Mouse (Mus musculus) heart, embryonic 16.5 days (tissue): ENCODE data around the gene Apbb2. TPM values are rescaled to one million over a fixed set of nuclear protein-coding genes. Genes with fewer than 3 reads are reported as not detected.
A peak's percentile ranks its signal among the peaks of the same experiment; 100 is the strongest.

Source experiments
- ATAC-seq: fragments of 200-750 bp; cut with Nextera tagmentation; replicated peaks from 2 replicates; pipeline ENCODE4 v1.8.0; 2017; ENCODE audit warnings: moderate number of reproducible peaks; ENCODE audit not compliant: insufficient read depth, low FRiP score; ENCODE audit errors: extremely low read depth
- H3K27ac ChIP-seq: fragments of 300-500 bp; sonication (generic); 2 replicates; pipeline ENCODE4 v1.5.1; 2014; ENCODE audit warnings: mild to moderate bottlenecking, low read length, control low read depth, moderate library complexity
- H3K27me3 ChIP-seq: fragments of 300-500 bp; sonication (generic); 2 replicates; pipeline ENCODE4 v1.6.1; 2014; ENCODE audit warnings: low read length, mixed read lengths; ENCODE audit not compliant: control insufficient read depth, insufficient read depth
- H3K36me3 ChIP-seq: fragments of 300-500 bp; sonication (generic); 2 replicates; pipeline ENCODE4 v1.6.1; 2014; ENCODE audit not compliant: control insufficient read depth, insufficient read depth
- H3K4me1 ChIP-seq: fragments of 300-500 bp; sonication (generic); 2 replicates; pipeline ENCODE4 v1.6.1; 2014; ENCODE audit warnings: low read length, mixed read lengths; ENCODE audit not compliant: control insufficient read depth, insufficient read depth
- H3K4me2 ChIP-seq: fragments of 300-500 bp; sonication (generic); 2 replicates; pipeline ENCODE4 v1.6.1; 2014; ENCODE audit warnings: low read depth, mild to moderate bottlenecking, control low read depth, low read length
- H3K4me3 ChIP-seq: fragments of 300-500 bp; sonication (generic); 2 replicates; pipeline ENCODE4 v1.5.1; 2014; ENCODE audit warnings: mild to moderate bottlenecking, control low read depth, low read length
- H3K9ac ChIP-seq: fragments of 300-500 bp; sonication (generic); 2 replicates; pipeline ENCODE4 v1.6.1; 2014; ENCODE audit warnings: low read length, control low read depth
- H3K9me3 ChIP-seq: fragments of 300-500 bp; sonication (generic); replicated peaks from 2 replicates; pipeline ENCODE4 v1.6.1; 2016; ENCODE audit warnings: low read length; ENCODE audit not compliant: control insufficient read depth
- WGBS: fragments of 180-500 bp; shearing (Covaris S2); extraction: QIAGEN DNeasy Blood & Tissue Kit; methylation state at CpG from one replicate; pipeline ENCODE4 v1.1.7; 2014; 5-methylcytosine and 5-hydroxymethylcytosine counted together
- polyA plus RNA-seq: library from polyadenylated mRNA; unstranded; fragments of >200 nt; fragmentation: Nextera tagmentation; extraction: Ambion mirVana; gene quantifications from 2 replicates; pipeline ENCODE4 v1.2.1, GENCODE M21; 2015

The Apbb2 gene
- polyA plus RNA-seq, 1 experiment from 2014 or later: 34.0 TPM

GRCm38 (mm10) chr5:66348421-66348820 lies 270.2 kb downstream of the Apbb2 start:
- Histone ChIP-seq H3K4me2 (no peak overlapping the region), H3K9ac (no peak overlapping the region), H3K4me1 (peaks cover 3% of the 10 kb centered on the region; the same call in 1 of the 2 replicates), H3K9me3 (peaks cover 3% of the 10 kb centered on the region; the same call in 1 of the 2 replicates), H3K4me3 (no peak overlapping the region), H3K27me3 (no peaks in the 10 kb centered on the region), H3K36me3 (no peaks in the 10 kb centered on the region), H3K27ac (no peak overlapping the region)
- 81% methylated on average over 6 of the region's 6 CpGs for WGBS
- ATAC-seq: no peak

GRCm38 (mm10) chr5:66346756-66347155 lies 271.8 kb downstream of the Apbb2 start:
- no peaks in the 10 kb centered on the region for H3K27me3 ChIP-seq
- H3K36me3 ChIP-seq: no peaks in the 10 kb centered on the region
- WGBS: 85% methylated on average over 6 of the region's 6 CpGs
- H3K4me3 ChIP-seq: no peak overlapping the region
- H3K9ac ChIP-seq: no peak overlapping the region
- no peak overlapping the region for H3K27ac ChIP-seq
- no peak overlapping the region for H3K4me2 ChIP-seq
- H3K9me3 ChIP-seq: no peaks in the 10 kb centered on the region
- peaks cover 3% of the 10 kb centered on the region; the same call in 1 of the 2 replicates for H3K4me1 ChIP-seq
- ATAC-seq: no peak

- H3K9me3 ChIP-seq: no peaks in the 10 kb centered on the region
- H3K27ac ChIP-seq: no peak overlapping the region
- H3K4me3 ChIP-seq: no peak overlapping the region
- WGBS: 52% methylated on average over 3 of the region's 3 CpGs
- H3K4me1 ChIP-seq: peaks cover 3% of the 10 kb centered on the region; the same call in 1 of the 2 replicates
- no peak for ATAC-seq
- no peak overlapping the region for H3K4me2 ChIP-seq
- H3K9ac ChIP-seq: no peak overlapping the region
- H3K36me3 ChIP-seq: no peaks in the 10 kb centered on the region
- no peaks in the 10 kb centered on the region for H3K27me3 ChIP-seq
These were observed 273.4 kb downstream of the Apbb2 start for GRCm38 (mm10) chr5:66345140-66345539.

- WGBS: 67% methylated on average over 2 of the region's 2 CpGs
These were observed 274.4 kb downstream of the Apbb2 start for GRCm38 (mm10) chr5:66344182-66344581.

GRCm38 (mm10) chr5:66342285-66342684 lies 276.3 kb downstream of the Apbb2 start:
- Histone ChIP-seq H3K4me3 (no peak overlapping the region), H3K9ac (no peak overlapping the region), H3K4me1 (peaks cover 12% of the 10 kb centered on the region), H3K36me3 (no peaks in the 10 kb centered on the region), H3K4me2 (no peak overlapping the region), H3K9me3 (no peaks in the 10 kb centered on the region), H3K27me3 (no peaks in the 10 kb centered on the region), H3K27ac (no peak overlapping the region)
- ATAC-seq: no peak
- 75% methylated on average over 9 of the region's 9 CpGs for WGBS

More at GRCm38 (mm10) chr5:66344182-66344581, 274.4 kb downstream of the Apbb2 start:
- Histone ChIP-seq H3K4me2 (no peak overlapping the region), H3K36me3 (no peaks in the 10 kb centered on the region), H3K4me3 (no peak overlapping the region), H3K27me3 (no peaks in the 10 kb centered on the region), H3K9ac (no peak overlapping the region), H3K27ac (no peak overlapping the region), H3K4me1 (peaks cover 3% of the 10 kb centered on the region; the same call in 1 of the 2 replicates), H3K9me3 (no peaks in the 10 kb centered on the region)
- ATAC-seq: no peak

GRCm38 (mm10) chr5:66341848-66342247 lies 276.7 kb downstream of the Apbb2 start:
- Histone ChIP-seq H3K27me3 (no peaks in the 10 kb centered on the region), H3K9ac (no peak overlapping the region), H3K27ac (no peak overlapping the region), H3K9me3 (no peaks in the 10 kb centered on the region), H3K4me1 (peaks cover 15% of the 10 kb centered on the region), H3K36me3 (no peaks in the 10 kb centered on the region), H3K4me2 (no peak overlapping the region), H3K4me3 (no peak overlapping the region)
- no peak for ATAC-seq
- 39% methylated on average over 10 of the region's 10 CpGs for WGBS

GRCm38 (mm10) chr5:66340356-66341102 lies 278.1 kb downstream of the Apbb2 start:
- H3K4me2 ChIP-seq: no peak overlapping the region
- no peak overlapping the region for H3K27ac ChIP-seq
- H3K4me1 ChIP-seq: peaks cover 15% of the 10 kb centered on the region
- no peaks in the 10 kb centered on the region for H3K9me3 ChIP-seq
- H3K36me3 ChIP-seq: no peaks in the 10 kb centered on the region
- no peak overlapping the region for H3K4me3 ChIP-seq
- no peak overlapping the region for H3K9ac ChIP-seq
- H3K27me3 ChIP-seq: no peaks in the 10 kb centered on the region
- WGBS: 79% methylated on average over 17 of the region's 17 CpGs
- no peak for ATAC-seq

- H3K4me2 ChIP-seq: peak overlapping the region; percentile 82
- H3K27me3 ChIP-seq: no peaks in the 10 kb centered on the region
- H3K9ac ChIP-seq: peak overlapping the region; percentile 17; the same call in 1 of the 2 replicates
- peaks cover 11% of the 10 kb centered on the region for H3K4me1 ChIP-seq
- no peak for ATAC-seq
- no peaks in the 10 kb centered on the region for H3K36me3 ChIP-seq
- no peaks in the 10 kb centered on the region for H3K9me3 ChIP-seq
- H3K27ac ChIP-seq: peak overlapping the region; percentile 79; the same call in 1 of the 2 replicates
- 41% methylated on average over 7 of the region's 7 CpGs for WGBS
- H3K4me3 ChIP-seq: no peak overlapping the region
These were observed 280.0 kb downstream of the Apbb2 start for GRCm38 (mm10) chr5:66338583-66338982.

GRCm38 (mm10) chr5:66337969-66338345 lies 280.6 kb downstream of the Apbb2 start:
- peaks cover 11% of the 10 kb centered on the region for H3K4me1 ChIP-seq
- H3K4me2 ChIP-seq: peak overlapping the region; percentile 82
- 14% methylated on average over 6 of the region's 6 CpGs for WGBS
- H3K36me3 ChIP-seq: no peaks in the 10 kb centered on the region
- peak overlapping the region; percentile 60 for H3K4me3 ChIP-seq
- H3K27me3 ChIP-seq: no peaks in the 10 kb centered on the region
- ATAC-seq: peak; percentile 92
- no peaks in the 10 kb centered on the region for H3K9me3 ChIP-seq
- peak overlapping the region; percentile 79 for H3K27ac ChIP-seq
- H3K9ac ChIP-seq: peak overlapping the region; percentile 73
